Mouse (Mus musculus) liver, postnatal 0 days (tissue): Measurements from ENCODE around the gene Hoxd4.

Experiments used
- CTCF ChIP-seq: sonication (generic); IDR thresholded peaks from 2 replicates; pipeline ENCODE4 v1.5.1; 2016; ENCODE audit warnings: antibody characterized with exemption, low read depth
- EP300 ChIP-seq: IDR thresholded peaks from 2 replicates; pipeline ENCODE4 v1.6.1; 2016; ENCODE audit warnings: antibody characterized with exemption, low read depth, mild to moderate bottlenecking

GRCm38 (mm10) chr2:74737578-74738070, 25.9 kb downstream of the Hoxd4 start:
- TF ChIP-seq CTCF (no peak), EP300 (no peak)
